Mouse (Mus musculus) forebrain, embryonic 12.5 days (tissue): ENCODE results near the gene Psma7. TPM values are rescaled to one million over a fixed set of nuclear protein-coding genes. Genes with fewer than 3 reads are reported as not detected.

ENCODE experiments used
- ATAC-seq: fragments of 200-750 bp; cut with Nextera tagmentation; 2 replicates; pipeline ENCODE4 v1.8.0; 2017; ENCODE audit warnings: moderate TSS enrichment; ENCODE audit not compliant: low FRiP score
- H3K27ac ChIP-seq: fragments of 300-500 bp; sonication (generic); 2 replicates; pipeline ENCODE4 v1.5.1; 2016; ENCODE audit warnings: mild to moderate bottlenecking
- H3K27me3 ChIP-seq: fragments of 300-500 bp; sonication (generic); 2 replicates; pipeline ENCODE4 v1.6.1; 2016; ENCODE audit warnings: mild to moderate bottlenecking
- H3K36me3 ChIP-seq: fragments of 300-500 bp; sonication (generic); replicated peaks from 2 replicates; pipeline ENCODE4 v1.6.1; 2016; ENCODE audit warnings: mild to moderate bottlenecking
- H3K4me1 ChIP-seq: fragments of 300-500 bp; sonication (generic); 2 replicates; pipeline ENCODE4 v1.6.1; 2016
- H3K4me2 ChIP-seq: fragments of 300-500 bp; sonication (generic); 2 replicates; pipeline ENCODE4 v1.6.1; 2016; ENCODE audit warnings: mild to moderate bottlenecking, moderate library complexity
- H3K4me3 ChIP-seq: fragments of 300-500 bp; sonication (generic); replicated peaks from 2 replicates; pipeline ENCODE4 v1.5.1; 2016; ENCODE audit warnings: mild to moderate bottlenecking
- H3K9ac ChIP-seq: fragments of 300-500 bp; sonication (generic); 2 replicates; pipeline ENCODE4 v1.6.1; 2016; ENCODE audit warnings: mild to moderate bottlenecking
- H3K9me3 ChIP-seq: fragments of 300-500 bp; sonication (generic); 2 replicates; pipeline ENCODE4 v1.6.1; 2016
- WGBS: fragments of 180-500 bp; shearing (Covaris S2); methylation state at CpG from one replicate; pipeline ENCODE4 v1.1.7; 2016; 5-methylcytosine and 5-hydroxymethylcytosine counted together
- polyA plus RNA-seq: library from polyadenylated mRNA; unstranded; fragments of >200 nt; fragmentation: Nextera tagmentation; extraction: Ambion mirVana; gene quantifications from 2 replicates; pipeline ENCODE4 v1.2.1, GENCODE M21; 2016

Gene Psma7
- polyA plus RNA-seq, 1 experiment from 2014 or later, result 666 TPM

DNA sequence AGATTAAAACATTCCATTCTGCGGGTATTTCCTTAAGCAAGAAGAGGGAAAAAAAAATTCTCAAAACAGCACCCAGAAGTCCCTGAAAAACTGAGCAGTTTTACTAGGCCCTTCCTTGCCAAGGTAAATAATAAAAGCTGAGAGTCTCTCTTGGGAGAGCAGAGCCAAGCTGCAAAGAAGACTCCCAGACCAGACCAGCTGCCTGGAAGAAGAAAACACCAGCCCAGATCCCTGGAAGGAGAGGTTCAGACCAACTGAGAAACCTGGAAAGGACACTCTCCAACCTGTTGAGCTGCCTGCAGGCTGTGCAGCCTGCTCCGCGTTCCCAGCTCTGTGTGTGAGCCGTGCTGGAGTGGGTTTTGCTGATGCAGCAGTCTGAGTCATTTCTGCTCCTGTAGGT, 24.6 kb downstream of the Psma7 start:
- H3K4me3 ChIP-seq, result no peak overlapping the region
- peaks cover 48% of the 10 kb centered on the region for H3K27me3 ChIP-seq
- H3K4me2 ChIP-seq, result no peak overlapping the region
- ATAC-seq, result no peak
- H3K36me3 ChIP-seq, result no peaks in the 10 kb centered on the region
- no peak overlapping the region for H3K27ac ChIP-seq
- no peaks in the 10 kb centered on the region for H3K9me3 ChIP-seq
- WGBS, result 69% methylated on average over 4 of the region's 4 CpGs
- H3K4me1 ChIP-seq, result no peaks in the 10 kb centered on the region
- no peak overlapping the region for H3K9ac ChIP-seq

DNA sequence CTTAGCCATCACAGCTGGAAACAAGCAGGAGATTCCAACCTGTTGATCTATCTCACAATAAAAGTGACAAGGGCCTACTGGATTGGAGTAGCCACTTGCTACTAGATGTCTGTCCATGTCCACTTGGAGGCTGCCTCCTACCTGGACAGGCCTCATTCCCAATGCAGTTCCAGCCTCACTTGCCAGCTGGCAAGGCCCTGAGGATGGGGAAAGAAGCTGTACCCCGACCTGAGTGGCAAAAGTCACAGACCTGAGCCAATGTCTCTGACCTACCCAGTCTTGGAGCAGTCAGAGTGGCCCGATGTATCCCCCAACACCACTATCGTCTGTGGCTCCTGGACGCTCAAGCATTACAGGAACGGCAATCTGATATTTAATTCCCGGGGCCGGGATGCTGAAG, 28.5 kb downstream of the Psma7 start:
- Histone ChIP-seq H3K4me3 (no peak overlapping the region), H3K36me3 (no peaks in the 10 kb centered on the region), H3K4me1 (no peaks in the 10 kb centered on the region), H3K4me2 (no peak overlapping the region), H3K27me3 (peaks cover 9% of the 10 kb centered on the region; the same call in 1 of the 2 replicates), H3K9me3 (no peaks in the 10 kb centered on the region), H3K9ac (no peak overlapping the region), H3K27ac (no peak overlapping the region)
- ATAC-seq, result no peak
- 86% methylated on average over 7 of the region's 7 CpGs for WGBS

DNA sequence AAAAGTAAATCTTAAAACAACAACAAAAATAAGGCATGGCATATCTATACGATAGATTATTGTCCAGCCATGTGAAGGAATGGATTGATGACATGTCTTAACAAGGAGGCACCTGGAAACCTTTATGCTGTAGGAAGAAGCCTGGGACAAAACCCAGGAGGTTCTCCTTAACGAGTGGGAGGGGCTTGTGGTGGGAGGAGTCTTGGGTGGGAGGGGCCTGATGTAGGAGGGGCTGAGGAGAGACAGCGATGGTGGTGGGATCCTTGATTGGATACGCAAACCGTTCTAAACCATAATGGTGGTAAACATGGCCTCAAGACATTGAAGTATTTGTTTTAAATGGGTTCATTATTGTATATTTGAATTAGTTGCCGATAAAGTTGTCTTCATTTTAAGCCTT, 30.9 kb downstream of the Psma7 start:
- Histone ChIP-seq H3K4me3 (no peak overlapping the region), H3K4me2 (no peak overlapping the region), H3K27me3 (peaks cover 5% of the 10 kb centered on the region; the same call in 1 of the 2 replicates), H3K27ac (no peak overlapping the region), H3K4me1 (no peaks in the 10 kb centered on the region), H3K36me3 (no peaks in the 10 kb centered on the region), H3K9ac (no peak overlapping the region), H3K9me3 (no peaks in the 10 kb centered on the region)
- WGBS, result 81% methylated on average over 6 of the region's 6 CpGs
- ATAC-seq, result no peak

DNA sequence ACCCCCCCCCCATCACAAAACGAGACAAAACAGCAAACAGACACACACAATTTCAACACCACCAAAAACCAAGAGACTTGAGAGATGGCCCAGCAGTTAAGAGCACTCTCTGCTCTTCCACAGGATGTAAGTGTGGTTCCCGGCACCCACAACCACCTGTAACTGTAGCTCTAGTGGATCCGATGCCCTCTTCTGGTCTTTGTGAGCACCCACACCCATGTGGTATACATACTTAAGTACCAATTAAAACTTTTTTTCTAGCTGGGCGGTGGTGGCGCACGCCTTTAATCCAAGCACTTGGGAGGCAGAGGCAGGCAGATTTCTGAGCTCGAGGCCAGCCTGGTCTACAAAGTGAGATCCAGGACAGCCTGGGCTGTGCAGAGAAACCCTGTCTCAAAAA, 31.5 kb downstream of the Psma7 start:
- Histone ChIP-seq H3K4me3 (no peak overlapping the region), H3K9ac (no peak overlapping the region), H3K4me2 (no peak overlapping the region), H3K4me1 (no peaks in the 10 kb centered on the region), H3K9me3 (no peaks in the 10 kb centered on the region), H3K27me3 (peaks cover 12% of the 10 kb centered on the region; the same call in 1 of the 2 replicates), H3K27ac (no peak overlapping the region), H3K36me3 (no peaks in the 10 kb centered on the region)
- no peak for ATAC-seq
- WGBS, result 92% methylated on average over 7 of the region's 7 CpGs

DNA sequence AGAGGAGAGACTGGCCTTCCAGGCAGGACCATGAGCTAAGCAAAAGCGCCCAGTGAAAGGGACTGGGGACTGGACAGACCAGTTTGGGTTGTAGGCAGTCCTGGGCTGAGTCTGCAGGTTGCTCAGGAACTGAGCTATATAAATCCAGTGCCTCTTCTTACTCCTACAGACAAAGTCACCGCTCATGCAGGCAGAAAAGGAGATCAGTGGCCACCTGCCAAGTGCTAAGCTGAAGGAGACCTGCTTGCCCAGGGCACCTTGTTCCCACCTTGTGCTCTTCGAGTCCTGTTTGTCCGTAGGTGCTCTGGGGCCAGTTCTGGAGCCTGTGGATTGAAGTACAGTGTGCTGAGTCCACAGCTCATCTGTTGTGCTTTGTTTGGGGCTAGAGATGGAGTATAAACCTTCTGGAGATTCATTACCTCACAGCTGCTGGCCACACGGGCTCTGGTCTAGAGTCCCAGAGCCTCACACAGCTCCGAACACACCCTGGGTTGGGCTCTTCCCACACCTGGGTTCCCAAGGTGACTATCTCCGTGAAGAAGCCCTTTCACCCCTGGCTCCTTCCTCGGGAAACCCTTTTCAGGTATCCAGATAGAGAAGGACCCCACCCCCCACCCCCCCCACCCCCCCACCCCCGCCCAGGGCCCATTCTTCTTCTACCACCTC, 35.7 kb downstream of the Psma7 start:
- Histone ChIP-seq H3K4me1 (no peaks in the 10 kb centered on the region), H3K4me3 (no peak overlapping the region), H3K4me2 (no peak overlapping the region), H3K9me3 (no peaks in the 10 kb centered on the region), H3K9ac (no peak overlapping the region), H3K27me3 (peaks cover 14% of the 10 kb centered on the region; the same call in 1 of the 2 replicates), H3K27ac (no peak overlapping the region), H3K36me3 (no peaks in the 10 kb centered on the region)
- no peak for ATAC-seq
- WGBS, result 46% methylated on average over 9 of the region's 9 CpGs

DNA sequence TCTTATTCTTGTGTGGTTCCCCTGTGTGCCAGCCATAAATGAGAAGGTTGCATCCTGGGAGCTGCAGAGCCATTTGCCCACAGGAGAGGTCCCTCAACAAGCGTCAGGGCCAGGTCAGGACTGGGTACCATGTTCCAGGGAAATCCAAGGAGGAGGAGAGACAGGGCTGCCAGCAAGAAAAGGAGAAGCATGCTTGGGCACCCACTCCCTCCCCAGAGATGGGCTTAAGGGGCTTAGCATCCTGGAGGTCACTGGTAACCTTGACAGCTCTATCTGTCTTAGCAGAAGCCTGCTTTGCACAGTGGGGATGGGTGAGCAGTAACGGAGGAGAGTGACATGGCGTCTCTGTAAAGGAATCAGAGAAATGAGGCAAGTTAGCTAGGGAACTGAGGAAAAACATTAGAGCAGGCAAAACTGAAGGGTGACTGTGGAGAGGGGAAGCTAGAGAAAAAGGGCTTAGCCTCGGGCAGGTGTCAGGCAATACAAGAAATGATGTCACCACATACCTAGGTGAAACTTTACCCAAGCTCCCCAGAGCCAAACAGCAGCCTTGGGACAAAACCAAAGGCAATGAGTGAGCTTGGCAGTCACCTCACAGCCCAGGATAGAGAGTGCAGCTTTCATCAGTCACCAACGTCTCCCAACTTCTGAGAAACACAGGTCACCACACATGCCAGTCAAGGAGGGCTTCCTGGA, 36.4 kb downstream of the Psma7 start:
- no peak overlapping the region for H3K9ac ChIP-seq
- H3K27me3 ChIP-seq, result peaks cover 14% of the 10 kb centered on the region; the same call in 1 of the 2 replicates
- no peak overlapping the region for H3K27ac ChIP-seq
- no peaks in the 10 kb centered on the region for H3K9me3 ChIP-seq
- no peak overlapping the region for H3K4me3 ChIP-seq
- no peaks in the 10 kb centered on the region for H3K4me1 ChIP-seq
- no peaks in the 10 kb centered on the region for H3K36me3 ChIP-seq
- H3K4me2 ChIP-seq, result no peak overlapping the region
- 67% methylated on average over 5 of the region's 5 CpGs for WGBS
- ATAC-seq, result no peak

DNA sequence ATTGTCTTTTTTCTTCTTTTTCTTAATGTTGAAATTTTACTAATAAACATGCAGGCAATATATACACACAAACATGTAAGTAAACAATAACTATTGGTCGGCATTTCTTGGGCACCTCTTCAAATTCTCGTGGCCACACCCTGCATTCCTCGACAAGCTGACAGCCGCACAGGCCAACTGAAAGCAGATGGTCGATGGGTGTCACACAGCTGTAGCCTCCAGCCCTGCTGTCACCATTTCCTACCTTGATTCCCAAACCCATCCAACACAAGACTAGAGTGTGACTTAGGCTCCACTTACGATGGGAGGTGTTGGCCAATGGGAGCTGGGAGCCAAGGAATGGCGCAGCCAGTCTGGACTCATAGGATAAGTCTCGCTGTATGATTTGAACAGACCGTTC, 40.6 kb downstream of the Psma7 start:
- peaks cover 17% of the 10 kb centered on the region for H3K27me3 ChIP-seq
- no peaks in the 10 kb centered on the region for H3K4me1 ChIP-seq
- no peak overlapping the region for H3K27ac ChIP-seq
- no peak for ATAC-seq
- no peak overlapping the region for H3K9ac ChIP-seq
- H3K9me3 ChIP-seq, result no peaks in the 10 kb centered on the region
- 93% methylated on average over 9 of the region's 9 CpGs for WGBS
- H3K36me3 ChIP-seq, result no peaks in the 10 kb centered on the region
- no peak overlapping the region for H3K4me2 ChIP-seq
- H3K4me3 ChIP-seq, result no peak overlapping the region

DNA sequence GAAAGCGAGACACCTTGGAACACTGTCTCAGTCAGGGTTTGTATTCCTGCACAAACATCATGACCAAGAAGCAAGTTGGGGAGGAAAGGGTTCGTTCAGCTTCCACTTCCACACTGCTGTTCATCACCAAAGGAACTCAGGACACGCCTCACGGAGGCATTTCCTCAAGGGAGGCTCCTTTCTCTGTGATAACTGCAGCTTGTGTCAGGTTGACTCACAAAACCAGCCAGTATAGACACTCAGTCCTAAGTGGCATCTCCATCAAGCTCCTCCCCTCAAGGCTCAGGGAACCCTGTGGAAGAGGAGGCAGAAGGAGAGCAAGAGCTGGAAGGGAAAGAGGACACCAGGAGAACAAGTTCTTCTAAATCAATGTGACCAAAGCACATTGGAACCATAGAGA, 43.8 kb downstream of the Psma7 start:
- Histone ChIP-seq H3K27ac (no peak overlapping the region), H3K4me2 (no peak overlapping the region), H3K4me3 (no peak overlapping the region), H3K27me3 (peaks cover 5% of the 10 kb centered on the region), H3K4me1 (no peaks in the 10 kb centered on the region), H3K9ac (no peak overlapping the region), H3K36me3 (no peaks in the 10 kb centered on the region), H3K9me3 (no peaks in the 10 kb centered on the region)
- WGBS, result 88% methylated on average over 4 of the region's 4 CpGs
- ATAC-seq, result no peak

DNA sequence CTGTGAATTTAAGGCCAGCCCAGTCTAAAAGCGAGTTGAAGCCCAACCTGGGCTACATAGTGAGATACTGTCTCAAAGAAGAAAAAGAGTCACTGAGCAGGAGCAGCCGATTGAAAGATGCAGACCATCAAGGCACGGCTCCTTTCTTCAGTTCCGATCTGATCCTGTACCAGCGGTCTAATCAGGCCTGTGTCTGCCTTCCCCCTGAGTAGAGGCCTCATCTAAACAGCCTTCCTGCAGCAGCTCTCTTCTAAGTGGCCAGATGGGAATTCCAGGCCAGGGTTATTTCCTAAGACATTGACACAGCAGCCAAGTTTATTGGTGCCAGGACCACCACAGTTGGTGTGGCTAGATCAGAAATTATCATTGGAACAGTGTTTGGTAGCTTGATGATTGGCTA, 49.2 kb downstream of the Psma7 start:
- Histone ChIP-seq H3K4me2 (no peak overlapping the region), H3K27ac (no peak overlapping the region), H3K4me1 (no peaks in the 10 kb centered on the region), H3K27me3 (no peaks in the 10 kb centered on the region), H3K9me3 (no peaks in the 10 kb centered on the region), H3K36me3 (no peaks in the 10 kb centered on the region), H3K9ac (no peak overlapping the region), H3K4me3 (no peak overlapping the region)
- no peak for ATAC-seq
- WGBS, result 90% methylated on average over 5 of the region's 5 CpGs

DNA sequence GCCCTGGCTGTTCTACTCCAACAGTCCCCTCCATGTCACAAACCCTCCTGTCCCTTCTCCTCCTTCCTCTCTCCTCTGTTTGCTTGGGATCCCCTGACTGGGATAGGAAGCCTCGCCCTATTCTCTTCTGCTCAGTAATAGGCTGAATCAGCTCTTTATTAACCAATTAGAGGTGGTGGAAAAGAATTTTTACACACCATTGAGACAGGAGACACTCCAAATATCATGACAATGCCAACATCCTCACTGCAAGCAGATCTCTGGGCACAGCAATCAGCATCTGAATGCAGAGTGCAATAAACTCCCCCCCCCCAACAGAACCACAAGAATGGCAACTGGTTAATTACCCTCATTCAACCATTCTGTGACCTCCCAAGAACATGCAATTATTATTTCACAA, 53.1 kb downstream of the Psma7 start:
- H3K4me2 ChIP-seq, result no peak overlapping the region
- ATAC-seq, result no peak
- H3K27me3 ChIP-seq, result no peaks in the 10 kb centered on the region
- H3K9ac ChIP-seq, result no peak overlapping the region
- no peak overlapping the region for H3K4me3 ChIP-seq
- no peaks in the 10 kb centered on the region for H3K9me3 ChIP-seq
- H3K36me3 ChIP-seq, result no peaks in the 10 kb centered on the region
- no peak overlapping the region for H3K27ac ChIP-seq
- H3K4me1 ChIP-seq, result no peaks in the 10 kb centered on the region
- 44% methylated on average over 1 of the region's 1 CpGs for WGBS

DNA sequence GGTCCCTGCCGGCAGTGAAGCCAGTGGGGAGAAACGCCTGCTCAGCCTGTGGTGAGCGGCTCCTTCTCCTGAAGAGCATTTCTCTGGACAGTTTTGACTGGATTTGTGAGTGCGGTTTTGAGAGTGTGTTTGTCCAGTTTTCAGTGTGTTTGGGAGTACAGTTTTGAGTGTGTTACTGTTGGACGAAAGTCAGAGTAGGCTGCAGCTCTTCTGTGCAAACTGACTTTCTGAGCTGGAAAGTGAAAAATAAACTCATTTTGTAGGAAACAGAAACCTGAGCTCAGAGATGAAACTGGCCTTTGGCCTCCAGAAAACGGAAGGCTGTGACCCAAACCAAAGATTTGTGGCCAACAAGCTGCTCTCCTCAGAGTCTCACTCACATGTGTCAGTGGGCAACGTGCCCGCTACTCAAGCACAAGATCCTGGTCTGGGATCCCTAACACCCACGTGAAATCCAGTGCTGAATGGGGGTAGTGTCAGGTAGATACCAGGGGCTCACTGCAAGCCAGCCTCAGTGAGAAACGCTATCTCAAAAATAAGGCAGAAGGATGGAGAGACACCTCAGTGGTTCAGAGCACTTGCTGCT, 55.7 kb downstream of the Psma7 start:
- Histone ChIP-seq H3K9ac (no peak overlapping the region), H3K4me1 (no peaks in the 10 kb centered on the region), H3K27me3 (no peaks in the 10 kb centered on the region), H3K9me3 (no peaks in the 10 kb centered on the region), H3K36me3 (no peaks in the 10 kb centered on the region), H3K4me3 (no peak overlapping the region), H3K27ac (no peak overlapping the region), H3K4me2 (no peak overlapping the region)
- 84% methylated on average over 10 of the region's 10 CpGs for WGBS
- ATAC-seq, result no peak
